In genomic region chr19:36082606-36083261, GRCm38 (mm10) we compare ENCODE assay signal across 8 mouse cellular contexts. TPM values are rescaled to one million over a fixed set of nuclear protein-coding genes. Genes with fewer than 3 reads are reported as not detected.
DNase-seq lines count a peak whose midpoint lies in the region; ATAC-seq lines count a peak whose summit lies in the region.

No protein-coding gene starts in this region.

- peak; percentile 83 for ATAC-seq in hindbrain, embryonic 14.5 days (ENCODE audit: low FRiP score)
- peak; percentile 72; the same call in 1 of the 2 replicates for ATAC-seq in limb, embryonic 11.5 days (ENCODE audit: insufficient number of reproducible peaks, low FRiP score, low TSS enrichment, low read depth)
- peak; percentile 79 for ATAC-seq in midbrain, embryonic 13.5 days

- DNase-seq in right cerebral cortex, postnatal 10 days (ENCODE audit: low spot score in 2 of 2) = peak; percentile 47 to 56
- no peak for DNase-seq in right cerebral cortex, postnatal 4 days
- peak; percentile 39 for DNase-seq in c-Kit-negative CD71-positive TER-119-positive erythroid progenitor cells, embryonic 14.5 days (ENCODE audit: low read depth, low spot score)
- DNase-seq in fibroblast of lung, adult 2 months (ENCODE audit: low read depth) = peak; percentile 51
- DNase-seq in hindbrain, embryonic 14.5 days (ENCODE audit: low spot score) = peak; percentile 86
- peak; percentile 43 for DNase-seq in limb, embryonic 11.5 days (ENCODE audit: low spot score)
- DNase-seq in yolk sac, embryonic 10.5 days (ENCODE audit: low spot score) = peak; percentile 47

- H3K27me3 ChIP-seq in hindbrain, embryonic 14.5 days (ENCODE audit: control insufficient read depth, insufficient read depth, low read length) = no peaks in the 10 kb centered on the region
- H3K27me3 ChIP-seq in limb, embryonic 11.5 days (ENCODE audit: control insufficient read depth, insufficient read depth, low read length) = no peaks in the 10 kb centered on the region
- no peaks in the 10 kb centered on the region for H3K27me3 ChIP-seq in midbrain, embryonic 13.5 days

- no peaks in the 10 kb centered on the region for H3K9me3 ChIP-seq in hindbrain, embryonic 14.5 days (ENCODE audit: control insufficient read depth, low read length)
- no peaks in the 10 kb centered on the region for H3K9me3 ChIP-seq in limb, embryonic 11.5 days (ENCODE audit: control insufficient read depth, low read length)
- H3K9me3 ChIP-seq in midbrain, embryonic 13.5 days = no peaks in the 10 kb centered on the region

- H3K4me1 ChIP-seq in hindbrain, embryonic 14.5 days (replicated peaks; ENCODE audit: control insufficient read depth, insufficient read depth, low read length) = peaks cover 12% of the 10 kb centered on the region
- no peaks in the 10 kb centered on the region for H3K4me1 ChIP-seq in limb, embryonic 11.5 days (ENCODE audit: control insufficient read depth, insufficient read depth, low read length)
- peaks cover 15% of the 10 kb centered on the region for H3K4me1 ChIP-seq in midbrain, embryonic 13.5 days (replicated peaks)

- H3K4me2 ChIP-seq in hindbrain, embryonic 14.5 days (replicated peaks) = peak overlapping the region; percentile 84
- peak overlapping the region; percentile 56 for H3K4me2 ChIP-seq in limb, embryonic 11.5 days (ENCODE audit: low read depth, severe bottlenecking)
- peak overlapping the region; percentile 82 for H3K4me2 ChIP-seq in midbrain, embryonic 13.5 days (replicated peaks)

- no peak overlapping the region for H3K27ac ChIP-seq in hindbrain, embryonic 14.5 days
- no peak overlapping the region for H3K27ac ChIP-seq in limb, embryonic 11.5 days (replicated peaks; ENCODE audit: low read depth, low read length)
- no peak overlapping the region for H3K27ac ChIP-seq in midbrain, embryonic 13.5 days

- peak overlapping the region; percentile 37 for H3K9ac ChIP-seq in hindbrain, embryonic 14.5 days
- peak overlapping the region; percentile 53 for H3K9ac ChIP-seq in limb, embryonic 11.5 days (ENCODE audit: low read length)
- H3K9ac ChIP-seq in midbrain, embryonic 13.5 days (replicated peaks) = no peak overlapping the region

- H3K36me3 ChIP-seq in hindbrain, embryonic 14.5 days (replicated peaks; ENCODE audit: control insufficient read depth, insufficient read depth) = peaks cover 8% of the 10 kb centered on the region; the same call in 1 of the 2 replicates
- H3K36me3 ChIP-seq in limb, embryonic 11.5 days (ENCODE audit: control insufficient read depth, insufficient read depth, low read length) = no peaks in the 10 kb centered on the region
- 0 out of 2 replicates have a peak, but pooled peaks cover 5% of the 10 kb centered on the region for H3K36me3 ChIP-seq in midbrain, embryonic 13.5 days

- WGBS in hindbrain, embryonic 14.5 days = 45% methylated on average over 7 of the region's 7 CpGs
- 49% methylated on average over 7 of the region's 7 CpGs for WGBS in limb, embryonic 11.5 days
- WGBS in midbrain, embryonic 13.5 days = 43% methylated on average over 7 of the region's 7 CpGs

- H3K4me3 ChIP-seq in hindbrain, embryonic 14.5 days (replicated peaks; ENCODE audit: low read length) = peak overlapping the region; percentile 55
- H3K4me3 ChIP-seq in limb, embryonic 11.5 days (ENCODE audit: low read depth, low read length) = peak overlapping the region; percentile 62
- H3K4me3 ChIP-seq in midbrain, embryonic 13.5 days (replicated peaks) = peak overlapping the region; percentile 86

RNA-seq across cellular contexts. Expression of gene Rpp30, which starts 0.8 kb away (rescaled TPM):
- polyA plus RNA-seq in hindbrain, embryonic 14.5 days (2014; fragmentation: Nextera tagmentation; extraction: Ambion mirVana) = 68.0 and 69.7 TPM in 2 replicates
- polyA plus RNA-seq in limb, embryonic 11.5 days (2014; fragmentation: Nextera tagmentation; extraction: Ambion mirVana) = 88.6 and 102 TPM in 2 replicates
- polyA plus RNA-seq in midbrain, embryonic 13.5 days (2015; fragmentation: Nextera tagmentation; extraction: Ambion mirVana) = 87.3 and 94.2 TPM in 2 replicates

RNA-seq across cellular contexts. Expression of gene Htr7, which starts 25.4 kb away (rescaled TPM):
- 16.4 and 20.8 TPM in 2 replicates for polyA plus RNA-seq in hindbrain, embryonic 14.5 days (2014; fragmentation: Nextera tagmentation; extraction: Ambion mirVana)
- not detected in 2 replicates for polyA plus RNA-seq in limb, embryonic 11.5 days (2014; fragmentation: Nextera tagmentation; extraction: Ambion mirVana)
- 2.5 and 3.1 TPM in 2 replicates for polyA plus RNA-seq in midbrain, embryonic 13.5 days (2015; fragmentation: Nextera tagmentation; extraction: Ambion mirVana)

RNA-seq across cellular contexts. Expression of gene Ankrd1, which starts 37.2 kb away (rescaled TPM):
- polyA plus RNA-seq in hindbrain, embryonic 14.5 days (2014; fragmentation: Nextera tagmentation; extraction: Ambion mirVana) = 0.10 and 0.20 TPM in 2 replicates
- 0.80 and 0.99 TPM in 2 replicates for polyA plus RNA-seq in limb, embryonic 11.5 days (2014; fragmentation: Nextera tagmentation; extraction: Ambion mirVana)
- polyA plus RNA-seq in midbrain, embryonic 13.5 days (2015; fragmentation: Nextera tagmentation; extraction: Ambion mirVana) = not detected in 2 replicates
